Mouse (Mus musculus): Measurements from ENCODE around the gene Amz1. TPM values are rescaled to one million over a fixed set of nuclear protein-coding genes. Genes with fewer than 3 reads are reported as not detected.

Gene Amz1
- polyA plus RNA-seq, 1 experiment from 2014 or later = 0.79 TPM

- no peaks in the 10 kb centered on the region for H3K27me3 ChIP-seq
- H3K9ac ChIP-seq = no peak overlapping the region
- H3K4me2 ChIP-seq (replicated peaks) = peak overlapping the region; percentile 1; the same call in 1 of the 2 replicates
- WGBS = 24% methylated on average over 9 of the region's 9 CpGs
- H3K4me3 ChIP-seq (replicated peaks) = no peak overlapping the region
- peaks cover 66% of the 10 kb centered on the region for H3K4me1 ChIP-seq
- H3K9me3 ChIP-seq (replicated peaks) = no peaks in the 10 kb centered on the region
- H3K27ac ChIP-seq (replicated peaks) = peak overlapping the region; percentile 84
- ATAC-seq (ENCODE audit: insufficient number of reproducible peaks, low FRiP score, low TSS enrichment, low read depth) = peak; percentile 35; the same call in 1 of the 2 replicates
- H3K36me3 ChIP-seq = no peaks in the 10 kb centered on the region
These were observed 67.3 kb downstream of the Amz1 start for GRCm38 (mm10) chr5:140790937-140791877.

- Histone ChIP-seq H3K9me3 (replicated peaks) (no peaks in the 10 kb centered on the region), H3K27ac (replicated peaks) (peak overlapping the region; percentile 84), H3K9ac (no peak overlapping the region), H3K4me3 (replicated peaks) (no peak overlapping the region), H3K4me1 (peaks cover 65% of the 10 kb centered on the region), H3K27me3 (no peaks in the 10 kb centered on the region), H3K36me3 (no peaks in the 10 kb centered on the region), H3K4me2 (replicated peaks) (no peak overlapping the region)
- ATAC-seq (ENCODE audit: insufficient number of reproducible peaks, low FRiP score, low TSS enrichment, low read depth) = no peak
- 51% methylated on average over 5 of the region's 5 CpGs for WGBS
These were observed 68.3 kb downstream of the Amz1 start for GRCm38 (mm10) chr5:140792233-140792632.

GRCm38 (mm10) chr5:140794753-140795152 lies 70.8 kb downstream of the Amz1 start:
- WGBS = 28% methylated on average over 3 of the region's 3 CpGs
- H3K27me3 ChIP-seq = no peaks in the 10 kb centered on the region
- no peak overlapping the region for H3K4me3 ChIP-seq (replicated peaks)
- H3K4me1 ChIP-seq = peaks cover 68% of the 10 kb centered on the region
- ATAC-seq (ENCODE audit: insufficient number of reproducible peaks, low FRiP score, low TSS enrichment, low read depth) = no peak
- no peak overlapping the region for H3K9ac ChIP-seq
- H3K36me3 ChIP-seq = no peaks in the 10 kb centered on the region
- H3K4me2 ChIP-seq (replicated peaks) = no peak overlapping the region
- no peaks in the 10 kb centered on the region for H3K9me3 ChIP-seq (replicated peaks)
- H3K27ac ChIP-seq (replicated peaks) = peak overlapping the region; percentile 58

GRCm38 (mm10) chr5:140795176-140795575 lies 71.2 kb downstream of the Amz1 start:
- H3K4me3 ChIP-seq (replicated peaks) = no peak overlapping the region
- no peaks in the 10 kb centered on the region for H3K9me3 ChIP-seq (replicated peaks)
- no peak overlapping the region for H3K9ac ChIP-seq
- H3K27me3 ChIP-seq = no peaks in the 10 kb centered on the region
- peaks cover 64% of the 10 kb centered on the region for H3K4me1 ChIP-seq
- 61% methylated on average over 2 of the region's 2 CpGs for WGBS
- ATAC-seq (ENCODE audit: insufficient number of reproducible peaks, low FRiP score, low TSS enrichment, low read depth) = no peak
- H3K4me2 ChIP-seq (replicated peaks) = no peak overlapping the region
- peak overlapping the region; percentile 58 for H3K27ac ChIP-seq (replicated peaks)
- no peaks in the 10 kb centered on the region for H3K36me3 ChIP-seq

GRCm38 (mm10) chr5:140796051-140796450 lies 72.1 kb downstream of the Amz1 start:
- H3K4me1 ChIP-seq = peaks cover 60% of the 10 kb centered on the region
- ATAC-seq (ENCODE audit: insufficient number of reproducible peaks, low FRiP score, low TSS enrichment, low read depth) = no peak

GRCm38 (mm10) chr5:140798158-140798557 lies 74.2 kb downstream of the Amz1 start:
- Histone ChIP-seq H3K4me1 (peaks cover 39% of the 10 kb centered on the region), H3K27me3 (no peaks in the 10 kb centered on the region), H3K4me2 (replicated peaks) (no peak overlapping the region), H3K36me3 (no peaks in the 10 kb centered on the region; the same call in 1 of the 2 replicates), H3K4me3 (replicated peaks) (no peak overlapping the region), H3K27ac (replicated peaks) (peak overlapping the region; percentile 55), H3K9me3 (replicated peaks) (no peaks in the 10 kb centered on the region), H3K9ac (no peak overlapping the region)
- WGBS = 58% methylated on average over 7 of the region's 7 CpGs
- no peak for ATAC-seq (ENCODE audit: insufficient number of reproducible peaks, low FRiP score, low TSS enrichment, low read depth)

More at GRCm38 (mm10) chr5:140796051-140796450, 72.1 kb downstream of the Amz1 start:
- 79% methylated on average over 3 of the region's 3 CpGs for WGBS
- no peak overlapping the region for H3K27ac ChIP-seq (replicated peaks)
- no peak overlapping the region for H3K4me2 ChIP-seq (replicated peaks)
- no peak overlapping the region for H3K9ac ChIP-seq
- H3K27me3 ChIP-seq = no peaks in the 10 kb centered on the region
- H3K4me3 ChIP-seq (replicated peaks) = no peak overlapping the region
- no peaks in the 10 kb centered on the region for H3K9me3 ChIP-seq (replicated peaks)
- H3K36me3 ChIP-seq = no peaks in the 10 kb centered on the region; the same call in 1 of the 2 replicates

GRCm38 (mm10) chr5:140798775-140799174 lies 74.8 kb downstream of the Amz1 start:
- H3K27ac ChIP-seq (replicated peaks) = peak overlapping the region; percentile 55; the same call in 1 of the 2 replicates
- H3K36me3 ChIP-seq = no peaks in the 10 kb centered on the region; the same call in 1 of the 2 replicates
- H3K4me1 ChIP-seq = peaks cover 37% of the 10 kb centered on the region
- no peaks in the 10 kb centered on the region for H3K9me3 ChIP-seq (replicated peaks)
- no peak overlapping the region for H3K4me3 ChIP-seq (replicated peaks)
- 37% methylated on average over 5 of the region's 5 CpGs for WGBS
- no peaks in the 10 kb centered on the region for H3K27me3 ChIP-seq
- ATAC-seq (ENCODE audit: insufficient number of reproducible peaks, low FRiP score, low TSS enrichment, low read depth) = no peak; the same call in 1 of the 2 replicates
- no peak overlapping the region for H3K4me2 ChIP-seq (replicated peaks)
- H3K9ac ChIP-seq = no peak overlapping the region

- H3K27ac ChIP-seq (replicated peaks) = no peak overlapping the region; the same call in 1 of the 2 replicates
- WGBS = 52% methylated on average over 2 of the region's 2 CpGs
- H3K9ac ChIP-seq = no peak overlapping the region
- no peaks in the 10 kb centered on the region; the same call in 1 of the 2 replicates for H3K36me3 ChIP-seq
- peaks cover 38% of the 10 kb centered on the region for H3K4me1 ChIP-seq
- H3K4me2 ChIP-seq (replicated peaks) = no peak overlapping the region
- no peaks in the 10 kb centered on the region for H3K27me3 ChIP-seq
- H3K9me3 ChIP-seq (replicated peaks) = no peaks in the 10 kb centered on the region
- H3K4me3 ChIP-seq (replicated peaks) = no peak overlapping the region
- ATAC-seq (ENCODE audit: insufficient number of reproducible peaks, low FRiP score, low TSS enrichment, low read depth) = no peak
These were observed 75.3 kb downstream of the Amz1 start for GRCm38 (mm10) chr5:140799190-140799589.

- Histone ChIP-seq H3K27ac (replicated peaks) (no peak overlapping the region), H3K4me1 (peaks cover 28% of the 10 kb centered on the region), H3K4me3 (replicated peaks) (no peak overlapping the region), H3K9me3 (replicated peaks) (no peaks in the 10 kb centered on the region), H3K9ac (no peak overlapping the region), H3K27me3 (no peaks in the 10 kb centered on the region), H3K36me3 (no peaks in the 10 kb centered on the region; the same call in 1 of the 2 replicates), H3K4me2 (replicated peaks) (no peak overlapping the region)
- ATAC-seq (ENCODE audit: insufficient number of reproducible peaks, low FRiP score, low TSS enrichment, low read depth) = peak; percentile 78
- 77% methylated on average over 6 of the region's 6 CpGs for WGBS
These were observed 76.5 kb downstream of the Amz1 start for GRCm38 (mm10) chr5:140800288-140800923.

- Histone ChIP-seq H3K4me2 (replicated peaks) (no peak overlapping the region), H3K36me3 (no peaks in the 10 kb centered on the region; the same call in 1 of the 2 replicates), H3K27me3 (no peaks in the 10 kb centered on the region), H3K4me1 (peaks cover 34% of the 10 kb centered on the region), H3K9me3 (replicated peaks) (no peaks in the 10 kb centered on the region), H3K9ac (no peak overlapping the region), H3K4me3 (replicated peaks) (no peak overlapping the region), H3K27ac (replicated peaks) (no peak overlapping the region)
- WGBS = 65% methylated on average over 5 of the region's 5 CpGs
- ATAC-seq (ENCODE audit: insufficient number of reproducible peaks, low FRiP score, low TSS enrichment, low read depth) = no peak
These were observed 77.9 kb downstream of the Amz1 start for GRCm38 (mm10) chr5:140801782-140802181.

GRCm38 (mm10) chr5:140806252-140806651 lies 82.3 kb downstream of the Amz1 start:
- no peak overlapping the region for H3K4me3 ChIP-seq (replicated peaks)

More at GRCm38 (mm10) chr5:140806252-140806651, 82.3 kb downstream of the Amz1 start:
- Histone ChIP-seq H3K9me3 (replicated peaks) (no peaks in the 10 kb centered on the region), H3K4me2 (replicated peaks) (no peak overlapping the region), H3K27ac (replicated peaks) (no peak overlapping the region), H3K27me3 (no peaks in the 10 kb centered on the region), H3K9ac (no peak overlapping the region), H3K4me1 (peaks cover 24% of the 10 kb centered on the region), H3K36me3 (no peaks in the 10 kb centered on the region)
- no peak for ATAC-seq (ENCODE audit: insufficient number of reproducible peaks, low FRiP score, low TSS enrichment, low read depth)
- WGBS = 86% methylated on average over 2 of the region's 2 CpGs
